Mouse (Mus musculus): ENCODE measurements around the gene Cdc34.

The Cdc34 gene

GRCm38 (mm10) chr10:79671396-79672087 is 10.5 kb upstream of the Cdc34 start:
- DNase-seq: no peak

- no peak for DNase-seq
These were observed 9.9 kb upstream of the Cdc34 start for GRCm38 (mm10) chr10:79672088-79672455.

- no peak for DNase-seq
These were observed 8.9 kb upstream of the Cdc34 start for GRCm38 (mm10) chr10:79673054-79673453.

GRCm38 (mm10) chr10:79675346-79676035 is 6.5 kb upstream of the Cdc34 start:
- DNase-seq: no peak

- peak; percentile 14 for DNase-seq
These were observed 1.1 kb upstream of the Cdc34 start for GRCm38 (mm10) chr10:79680606-79681495.

- DNase-seq: no peak
These were observed 538 bp downstream of the Cdc34 start for GRCm38 (mm10) chr10:79682551-79682915.

- peak; percentile 70 for DNase-seq
These were observed 1.1 kb downstream of the Cdc34 start for GRCm38 (mm10) chr10:79682916-79683582.

GRCm38 (mm10) chr10:79683726-79684640 is 2.0 kb downstream of the Cdc34 start:
- DNase-seq: no peak

GRCm38 (mm10) chr10:79684770-79685600 is 3.0 kb downstream of the Cdc34 start:
- DNase-seq: no peak

- no peak for DNase-seq
These were observed 4.2 kb downstream of the Cdc34 start for GRCm38 (mm10) chr10:79686219-79686618.

- DNase-seq: no peak
These were observed 4.7 kb downstream of the Cdc34 start for GRCm38 (mm10) chr10:79686691-79687090.

- no peak for DNase-seq
These were observed 5.5 kb downstream of the Cdc34 start for GRCm38 (mm10) chr10:79687513-79687912.

GRCm38 (mm10) chr10:79688720-79689119 is 6.7 kb downstream of the Cdc34 start, which contains the start of gene Gzmm:
Gene Gzmm, plus strand, starts transcription at chr10:79689020.
- DNase-seq: no peak

- no peak for DNase-seq
These were observed 7.2 kb downstream of the Cdc34 start for GRCm38 (mm10) chr10:79689178-79689577.

GRCm38 (mm10) chr10:79691986-79692548 is 10.1 kb downstream of the Cdc34 start:
- DNase-seq: no peak

- DNase-seq: no peak
These were observed 11.8 kb downstream of the Cdc34 start for GRCm38 (mm10) chr10:79693580-79694378.

- DNase-seq: no peak
These were observed 12.3 kb downstream of the Cdc34 start for GRCm38 (mm10) chr10:79694379-79694655.

GRCm38 (mm10) chr10:79695231-79696128 is 13.5 kb downstream of the Cdc34 start:
- DNase-seq: peak; percentile 85

Data from lung, postnatal 36 days (tissue).